Mouse (Mus musculus) hindbrain, embryonic 14.5 days (tissue): Measurements from ENCODE around the gene Fam189a1. TPM values are rescaled to one million over a fixed set of nuclear protein-coding genes. Genes with fewer than 3 reads are reported as not detected.
A peak's percentile ranks its signal among the peaks of the same experiment; 100 is the strongest.

Source experiments
- ATAC-seq: fragments of 200-750 bp; cut with Nextera tagmentation; 2 replicates; pipeline ENCODE4 v1.8.0; 2017; ENCODE audit warnings: moderate number of reproducible peaks, mild to moderate bottlenecking, moderate TSS enrichment, moderate library complexity; ENCODE audit not compliant: low FRiP score
- DNase-seq: peaks from one replicate; pipeline ENCODE4 v3.0.0-alpha.2; 2015; ENCODE audit warnings: low spot score
- H3K27ac ChIP-seq: fragments of 300-500 bp; sonication (generic); 2 replicates; pipeline ENCODE4 v1.5.1; 2014; ENCODE audit warnings: mild to moderate bottlenecking, moderate library complexity
- H3K27me3 ChIP-seq: fragments of 300-500 bp; sonication (generic); 2 replicates; pipeline ENCODE4 v1.6.1; 2014; ENCODE audit warnings: mild to moderate bottlenecking, low read length, mixed read lengths; ENCODE audit not compliant: control insufficient read depth, insufficient read depth
- H3K36me3 ChIP-seq: fragments of 300-500 bp; sonication (generic); replicated peaks from 2 replicates; pipeline ENCODE4 v1.6.1; 2014; ENCODE audit not compliant: control insufficient read depth, insufficient read depth
- H3K4me1 ChIP-seq: fragments of 300-500 bp; sonication (generic); replicated peaks from 2 replicates; pipeline ENCODE4 v1.6.1; 2014; ENCODE audit warnings: antibody characterized with exemption, low read length, mixed read lengths; ENCODE audit not compliant: control insufficient read depth, insufficient read depth
- H3K4me2 ChIP-seq: fragments of 300-500 bp; sonication (generic); replicated peaks from 2 replicates; pipeline ENCODE4 v1.6.1; 2014; ENCODE audit warnings: mild to moderate bottlenecking, moderate library complexity
- H3K4me3 ChIP-seq: fragments of 300-500 bp; sonication (generic); replicated peaks from 2 replicates; pipeline ENCODE4 v1.5.1; 2014; ENCODE audit warnings: mild to moderate bottlenecking, low read length
- H3K9ac ChIP-seq: fragments of 300-500 bp; sonication (generic); 2 replicates; pipeline ENCODE4 v1.6.1; 2014
- H3K9me3 ChIP-seq: fragments of 300-500 bp; sonication (generic); 2 replicates; pipeline ENCODE4 v1.6.1; 2016; ENCODE audit warnings: low read length; ENCODE audit not compliant: control insufficient read depth
- WGBS: fragments of 180-500 bp; shearing (Covaris S2); extraction: QIAGEN DNeasy Blood & Tissue Kit; methylation state at CpG from one replicate; pipeline ENCODE4 v1.1.7; 2014; 5-methylcytosine and 5-hydroxymethylcytosine counted together
- polyA plus RNA-seq: library from polyadenylated mRNA; unstranded; fragments of >200 nt; fragmentation: Nextera tagmentation; extraction: Ambion mirVana; gene quantifications from 2 replicates; pipeline ENCODE4 v1.2.1, GENCODE M21; 2014

The Fam189a1 gene
- polyA plus RNA-seq, 1 experiment from 2014 or later: 15.8 TPM

DNA sequence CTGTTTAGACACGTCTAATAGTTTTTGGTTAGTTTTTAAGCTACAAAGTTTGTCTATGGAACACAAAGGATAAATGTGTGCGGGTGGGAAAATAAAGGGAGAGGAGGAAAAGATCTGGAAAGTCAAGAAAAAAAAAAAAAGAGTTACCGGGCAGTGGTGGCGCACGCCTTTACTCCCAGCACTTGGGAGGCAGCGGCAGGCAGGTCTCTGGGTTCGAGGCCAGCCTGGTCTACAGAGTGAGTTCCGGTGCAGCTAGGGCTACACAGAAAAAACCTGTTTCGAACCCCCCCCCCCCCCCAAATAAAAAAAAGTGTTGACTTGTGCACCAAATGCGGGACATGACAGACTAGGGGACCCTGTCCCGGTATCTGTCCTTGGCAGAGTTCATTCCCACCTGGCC is 283.1 kb downstream of the Fam189a1 start:
- no peaks in the 10 kb centered on the region for H3K36me3 ChIP-seq
- peak overlapping the region; percentile 76 for H3K4me2 ChIP-seq
- H3K9ac ChIP-seq: peak overlapping the region; percentile 85; the same call in 1 of the 2 replicates
- ATAC-seq: peak; percentile 3
- WGBS: 37% methylated on average over 10 of the region's 11 CpGs
- peaks cover 37% of the 10 kb centered on the region for H3K4me1 ChIP-seq
- H3K27me3 ChIP-seq: no peaks in the 10 kb centered on the region
- peak overlapping the region; percentile 97 for H3K27ac ChIP-seq
- H3K4me3 ChIP-seq: peak overlapping the region; percentile 94
- no peak for DNase-seq
- H3K9me3 ChIP-seq: no peaks in the 10 kb centered on the region

GRCm38 (mm10) chr7:64872743-64873241 is 283.6 kb downstream of the Fam189a1 start, which contains the start of gene Nsmce3:
Gene Nsmce3, minus strand, starts transcription at chr7:64872997.
- peak within 1 kb of the TSS; percentile 85 for H3K9ac ChIP-seq
- WGBS: 0% methylated on average over 57 of the region's 57 CpGs
- ATAC-seq (peak; percentile 95), DNase-seq (peak; percentile 99)
- peak within 1 kb of the TSS; percentile 76 for H3K4me2 ChIP-seq
- H3K4me3 ChIP-seq: peak within 1 kb of the TSS; percentile 94
- H3K9me3 ChIP-seq: no peaks in the 10 kb centered on the region
- no peaks in the 10 kb centered on the region for H3K36me3 ChIP-seq
- no peaks in the 10 kb centered on the region for H3K27me3 ChIP-seq
- peaks cover 41% of the 10 kb centered on the region for H3K4me1 ChIP-seq
- peak within 1 kb of the TSS; percentile 97 for H3K27ac ChIP-seq

GRCm38 (mm10) chr7:64871987-64872742 is 284.2 kb downstream of the Fam189a1 start:
- peak overlapping the region; percentile 94 for H3K4me3 ChIP-seq
- peak overlapping the region; percentile 97 for H3K27ac ChIP-seq
- H3K9me3 ChIP-seq: no peaks in the 10 kb centered on the region
- peak overlapping the region; percentile 76 for H3K4me2 ChIP-seq
- H3K36me3 ChIP-seq: no peaks in the 10 kb centered on the region
- DNase-seq (peak; percentile 32), ATAC-seq (peak; percentile 72)
- under 1% methylated on average over 33 of the region's 33 CpGs for WGBS
- peaks cover 41% of the 10 kb centered on the region for H3K4me1 ChIP-seq
- H3K9ac ChIP-seq: peak overlapping the region; percentile 85
- H3K27me3 ChIP-seq: no peaks in the 10 kb centered on the region

DNA sequence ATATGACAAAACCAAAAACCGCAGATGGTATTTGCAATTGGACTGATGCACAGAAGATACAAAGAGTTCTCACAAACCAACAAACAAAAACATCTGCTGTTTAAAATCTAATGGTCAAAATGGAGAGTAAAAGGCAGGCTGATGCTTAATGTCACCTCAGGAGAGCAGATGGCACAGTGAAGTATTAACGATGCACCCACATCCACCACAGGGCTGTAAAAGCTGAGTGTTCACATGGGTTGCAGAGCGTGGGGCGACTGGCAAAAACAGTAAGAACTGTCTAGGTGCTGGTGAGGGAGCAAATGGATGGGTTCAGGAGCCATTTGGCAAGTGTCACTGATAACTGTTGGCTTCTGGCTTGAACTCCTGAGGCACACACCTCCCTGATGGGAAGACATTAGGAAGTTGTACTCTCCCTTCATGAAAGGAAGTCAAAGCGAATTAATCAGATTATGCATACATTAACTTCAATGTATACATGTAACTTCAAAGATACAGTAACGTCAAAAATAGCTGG is 286.8 kb downstream of the Fam189a1 start:
- ATAC-seq: no peak
- 89% methylated on average over 6 of the region's 6 CpGs for WGBS
- H3K27ac ChIP-seq: no peak overlapping the region

DNA sequence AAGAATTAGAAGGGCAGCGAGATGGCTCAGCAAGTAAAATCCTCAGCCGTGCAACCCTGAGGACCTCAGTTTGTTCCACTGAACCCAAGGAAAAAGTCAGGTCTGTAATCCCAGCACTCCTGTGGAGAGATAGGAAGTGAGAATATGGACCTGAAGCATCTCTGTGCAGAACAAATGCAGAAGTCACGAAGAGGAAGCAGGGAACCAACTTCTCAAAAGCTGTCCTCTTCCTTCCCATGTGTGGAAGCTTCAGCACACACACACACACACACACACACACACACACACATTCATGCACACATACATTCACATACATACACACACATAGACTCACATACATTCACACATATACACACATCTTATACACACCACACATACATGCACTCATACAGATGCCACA is 292.8 kb downstream of the Fam189a1 start:
- no peak overlapping the region for H3K4me2 ChIP-seq
- ATAC-seq (no peak), DNase-seq (no peak)
- no peak overlapping the region for H3K9ac ChIP-seq
- no peak overlapping the region for H3K27ac ChIP-seq
- H3K9me3 ChIP-seq: no peaks in the 10 kb centered on the region
- 88% methylated on average over 3 of the region's 3 CpGs for WGBS
- H3K27me3 ChIP-seq: no peaks in the 10 kb centered on the region
- H3K4me1 ChIP-seq: 0 out of 2 replicates have a peak, but pooled peaks cover 6% of the 10 kb centered on the region
- no peaks in the 10 kb centered on the region; the same call in 1 of the 2 replicates for H3K36me3 ChIP-seq
- H3K4me3 ChIP-seq: no peak overlapping the region

More for the DNA sequence above, 286.8 kb downstream of the Fam189a1 start:
- no peak overlapping the region for H3K4me3 ChIP-seq
- DNase-seq: no peak
- H3K4me2 ChIP-seq: peak overlapping the region; percentile 76; the same call in 1 of the 2 replicates
- H3K4me1 ChIP-seq: peaks cover 41% of the 10 kb centered on the region
- no peaks in the 10 kb centered on the region for H3K27me3 ChIP-seq
- H3K9ac ChIP-seq: no peak overlapping the region
- H3K36me3 ChIP-seq: no peaks in the 10 kb centered on the region; the same call in 1 of the 2 replicates
- no peaks in the 10 kb centered on the region for H3K9me3 ChIP-seq

DNA sequence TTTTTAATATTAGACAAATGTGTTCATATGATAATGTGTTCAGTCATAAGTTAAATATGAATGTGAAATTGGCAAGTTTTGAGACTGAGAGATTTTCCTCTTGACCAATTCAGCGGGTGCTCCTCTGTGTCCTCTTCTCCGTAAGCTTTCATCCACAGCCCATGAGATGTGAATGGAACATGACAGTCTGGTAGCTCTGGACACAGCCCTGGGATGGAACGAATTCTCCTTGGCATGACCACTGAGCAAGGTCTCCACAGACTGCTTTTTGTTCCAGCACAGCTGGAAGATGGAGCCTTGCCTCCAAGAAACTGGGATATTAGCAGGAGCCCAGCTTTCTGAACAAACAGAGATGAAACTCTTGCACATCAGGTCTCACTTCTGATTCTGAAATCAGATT is 293.4 kb downstream of the Fam189a1 start:
- 82% methylated on average over 3 of the region's 3 CpGs for WGBS
- Histone ChIP-seq H3K4me1 (0 out of 2 replicates have a peak, but pooled peaks cover under 1% of the 10 kb centered on the region), H3K4me2 (no peak overlapping the region), H3K9me3 (no peaks in the 10 kb centered on the region), H3K27ac (no peak overlapping the region), H3K9ac (no peak overlapping the region), H3K4me3 (no peak overlapping the region), H3K27me3 (no peaks in the 10 kb centered on the region), H3K36me3 (no peaks in the 10 kb centered on the region; the same call in 1 of the 2 replicates)
- ATAC-seq (no peak), DNase-seq (no peak)

- Histone ChIP-seq H3K36me3 (no peaks in the 10 kb centered on the region), H3K4me1 (peaks cover 7% of the 10 kb centered on the region; the same call in 1 of the 2 replicates), H3K9me3 (no peaks in the 10 kb centered on the region), H3K4me3 (no peak overlapping the region), H3K4me2 (peak overlapping the region; percentile 23), H3K9ac (no peak overlapping the region), H3K27ac (no peak overlapping the region), H3K27me3 (no peaks in the 10 kb centered on the region)
- no peak for ATAC-seq
- WGBS: 54% methylated on average over 12 of the region's 12 CpGs
- no peak for DNase-seq
Measured at GRCm38 (mm10) chr7:64856526-64857082, 299.8 kb downstream of the Fam189a1 start.

GRCm38 (mm10) chr7:64855976-64856375 is 300.4 kb downstream of the Fam189a1 start:
- Histone ChIP-seq H3K27me3 (no peaks in the 10 kb centered on the region), H3K4me2 (peak overlapping the region; percentile 23), H3K27ac (peak overlapping the region; percentile 53; the same call in 1 of the 2 replicates), H3K9me3 (no peaks in the 10 kb centered on the region), H3K4me1 (peaks cover 7% of the 10 kb centered on the region; the same call in 1 of the 2 replicates), H3K36me3 (no peaks in the 10 kb centered on the region), H3K4me3 (no peak overlapping the region), H3K9ac (no peak overlapping the region)
- 53% methylated on average over 15 of the region's 15 CpGs for WGBS
- ATAC-seq: no peak
- DNase-seq: no peak

- ATAC-seq (peak; percentile 43; the same call in 1 of the 2 replicates), DNase-seq (no peak)
- Histone ChIP-seq H3K9ac (no peak overlapping the region), H3K4me1 (peaks cover 7% of the 10 kb centered on the region; the same call in 1 of the 2 replicates), H3K27ac (no peak overlapping the region), H3K4me2 (no peak overlapping the region), H3K27me3 (no peaks in the 10 kb centered on the region), H3K9me3 (no peaks in the 10 kb centered on the region), H3K36me3 (no peaks in the 10 kb centered on the region), H3K4me3 (no peak overlapping the region)
- WGBS: 91% methylated on average over 5 of the region's 10 CpGs
Measured at GRCm38 (mm10) chr7:64855389-64855927, 300.9 kb downstream of the Fam189a1 start.
